Mouse (Mus musculus) lung, postnatal 0 days (tissue): ENCODE results near the gene Synj2. TPM values are rescaled to one million over a fixed set of nuclear protein-coding genes. Genes with fewer than 3 reads are reported as not detected.
A peak's percentile ranks its signal among the peaks of the same experiment; 100 is the strongest.

Source experiments
- ATAC-seq: fragments of 200-750 bp; cut with Nextera tagmentation; 2 replicates; pipeline ENCODE4 v1.8.0; 2017; ENCODE audit warnings: moderate library complexity
- DNase-seq: peaks from one replicate; pipeline ENCODE4 v3.0.0-alpha.2; 2016; ENCODE audit warnings: low spot score
- H3K27ac ChIP-seq: fragments of 300-500 bp; sonication (generic); 2 replicates; pipeline ENCODE4 v1.5.1; 2014; ENCODE audit warnings: antibody characterized with exemption, mild to moderate bottlenecking, low read length, mixed read lengths
- H3K27me3 ChIP-seq: fragments of 300-500 bp; sonication (generic); replicated peaks from 2 replicates; pipeline ENCODE4 v1.6.1; 2014; ENCODE audit warnings: low read length, mixed read lengths; ENCODE audit not compliant: insufficient read depth
- H3K36me3 ChIP-seq: fragments of 300-500 bp; sonication (generic); 2 replicates; pipeline ENCODE4 v1.6.1; 2014; ENCODE audit warnings: low read length, mixed read lengths; ENCODE audit not compliant: insufficient read depth
- H3K4me1 ChIP-seq: fragments of 300-500 bp; sonication (generic); 2 replicates; pipeline ENCODE4 v1.6.1; 2014; ENCODE audit warnings: antibody characterized with exemption, low read depth, low read length, mixed read lengths; ENCODE audit not compliant: insufficient read depth
- H3K4me2 ChIP-seq: fragments of 300-500 bp; sonication (generic); replicated peaks from 2 replicates; pipeline ENCODE4 v1.6.1; 2014; ENCODE audit warnings: low read depth, mild to moderate bottlenecking, low read length, moderate library complexity, mixed read lengths
- H3K4me3 ChIP-seq: fragments of 300-500 bp; sonication (generic); 2 replicates; pipeline ENCODE4 v1.5.1; 2014; ENCODE audit warnings: low read depth, low read length
- H3K9ac ChIP-seq: fragments of 300-500 bp; sonication (generic); replicated peaks from 2 replicates; pipeline ENCODE4 v1.6.1; 2014; ENCODE audit warnings: low read depth, mild to moderate bottlenecking
- H3K9me3 ChIP-seq: fragments of 300-500 bp; sonication (generic); 2 replicates; pipeline ENCODE4 v1.6.1; 2016; ENCODE audit warnings: low read length, mixed read lengths
- CTCF ChIP-seq: IDR thresholded peaks from 2 replicates; pipeline ENCODE4 v1.5.1; 2016; ENCODE audit warnings: antibody characterized with exemption, mild to moderate bottlenecking
- EP300 ChIP-seq: IDR thresholded peaks from 2 replicates; pipeline ENCODE4 v1.6.1; 2016; ENCODE audit warnings: antibody characterized with exemption, mild to moderate bottlenecking, control low read depth
- WGBS: fragments of 180-500 bp; shearing (Covaris S2); extraction: QIAGEN DNeasy Blood & Tissue Kit; methylation state at CpG from one replicate; pipeline ENCODE4 v1.1.7; 2014; 5-methylcytosine and 5-hydroxymethylcytosine counted together
- polyA plus RNA-seq: library from polyadenylated mRNA; unstranded; fragments of >200 nt; fragmentation: Nextera tagmentation; extraction: Ambion mirVana; gene quantifications from 2 replicates; pipeline ENCODE4 v1.2.1, GENCODE M21; 2015

Synj2 gene
- polyA plus RNA-seq, 1 experiment from 2014 or later = 2.1 TPM

DNA sequence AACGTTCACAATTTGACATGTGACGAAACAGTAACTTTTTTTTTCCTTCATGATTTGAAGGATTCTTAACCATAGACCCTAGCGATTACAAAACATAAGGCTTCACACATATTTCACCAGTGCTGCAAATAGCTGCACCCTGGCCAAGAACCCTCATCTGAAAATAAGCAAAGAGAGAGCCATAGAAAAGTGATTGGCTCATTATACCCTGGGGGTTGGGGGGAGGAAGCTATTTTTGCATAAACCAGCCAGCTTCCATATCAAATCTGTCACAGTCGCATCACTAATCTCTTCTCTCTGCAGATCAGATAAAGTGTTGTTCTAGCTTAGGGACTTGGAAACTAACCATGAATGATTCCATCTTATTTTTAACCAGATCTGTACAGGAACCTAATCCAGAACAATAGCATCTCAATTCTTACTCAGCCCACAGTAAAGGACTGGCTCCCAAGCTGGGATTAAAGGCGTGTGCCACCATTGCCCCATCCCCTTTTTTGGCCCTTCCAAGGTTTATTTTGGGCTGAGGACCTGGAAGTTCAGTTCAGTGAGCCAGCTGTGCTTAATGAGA is 142.3 kb downstream of the Synj2 start:
- no peak overlapping the region for H3K27ac ChIP-seq
- H3K36me3 ChIP-seq = peaks cover 15% of the 10 kb centered on the region; the same call in 1 of the 2 replicates
- ATAC-seq (peak; percentile 15; the same call in 1 of the 2 replicates), DNase-seq (peak; percentile 77)
- H3K27me3 ChIP-seq = no peaks in the 10 kb centered on the region
- 61% methylated on average over 5 of the region's 5 CpGs for WGBS
- no peaks in the 10 kb centered on the region for H3K4me1 ChIP-seq
- no peak for TF ChIP-seq CTCF
- TF ChIP-seq EP300 = no peak
- no peaks in the 10 kb centered on the region for H3K9me3 ChIP-seq
- no peak overlapping the region for H3K4me2 ChIP-seq
- H3K9ac ChIP-seq = no peak overlapping the region
- no peak overlapping the region for H3K4me3 ChIP-seq

DNA sequence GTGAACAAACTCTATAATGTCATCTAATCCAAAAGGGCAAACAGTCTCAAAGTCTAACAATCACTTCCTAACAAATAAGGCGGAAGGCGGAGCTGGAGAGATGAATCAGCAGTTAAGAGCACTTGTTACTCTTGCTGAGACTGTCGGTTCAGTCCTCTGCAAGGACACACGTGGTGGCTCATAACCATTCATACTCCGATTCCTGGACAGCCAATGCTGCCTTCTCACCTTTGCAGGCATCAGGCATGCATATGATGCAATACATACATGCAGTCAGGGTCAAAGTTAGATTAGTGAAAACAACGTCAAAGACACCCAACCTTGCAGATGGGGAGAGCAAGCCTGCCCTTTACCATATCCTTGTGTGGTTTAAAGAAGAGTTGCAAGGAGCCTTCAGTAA is 150.5 kb downstream of the Synj2 start:
- no peaks in the 10 kb centered on the region for H3K27me3 ChIP-seq
- H3K9ac ChIP-seq = no peak overlapping the region
- no peaks in the 10 kb centered on the region for H3K4me1 ChIP-seq
- no peak overlapping the region for H3K4me3 ChIP-seq
- TF ChIP-seq CTCF (no peak), EP300 (no peak)
- H3K9me3 ChIP-seq = no peaks in the 10 kb centered on the region
- H3K36me3 ChIP-seq = no peaks in the 10 kb centered on the region
- DNase-seq (no peak), ATAC-seq (no peak)
- WGBS = 66% methylated on average over 6 of the region's 6 CpGs
- no peak overlapping the region for H3K4me2 ChIP-seq
- H3K27ac ChIP-seq = no peak overlapping the region

Other genes with a start within 250 kb of the Synj2 start
- gene Snx9, start 100.0 kb upstream of the Synj2 start, polyA plus RNA-seq = 26.3 and 26.9 TPM in 2 replicates
- 2.5 and 3.0 TPM in 2 replicates for gene Serac1, start 138.5 kb downstream of the Synj2 start, polyA plus RNA-seq
- 135 and 139 TPM in 2 replicates for gene Gtf2h5, start 138.5 kb downstream of the Synj2 start, polyA plus RNA-seq
- 34.4 and 35.4 TPM in 2 replicates for gene Tulp4, start 165.2 kb downstream of the Synj2 start, polyA plus RNA-seq